16 mouse cellular contexts compared by ENCODE assay signal in genomic region chr2:104379304-104379703, GRCm38 (mm10). TPM values are rescaled to one million over a fixed set of nuclear protein-coding genes. Genes with fewer than 3 reads are reported as not detected.
DNase-seq lines count a peak whose midpoint lies in the region; ATAC-seq and TF ChIP-seq lines count a peak whose summit lies in the region.
"Had no signal": no experiment of that assay in that cellular context is flagged by ENCODE, and none has a peak within 500 bp of the region (broad histone marks: within the 10 kb centered on the region; RNA-seq: fewer than 3 reads in every experiment).

No protein-coding gene starts in this region.

- H3K4me1 ChIP-seq in midbrain, embryonic 15.5 days: peaks cover 11% of the 10 kb centered on the region
- H3K4me1 ChIP-seq: liver, embryonic 15.5 days had no signal

- no peaks in the 10 kb centered on the region for H3K27me3 ChIP-seq in midbrain, embryonic 15.5 days (replicated peaks)

- H3K36me3 ChIP-seq in midbrain, embryonic 15.5 days (replicated peaks): no peaks in the 10 kb centered on the region
- H3K36me3 ChIP-seq: limb, embryonic 12.5 days; liver, embryonic 15.5 days had no signal

- DNase-seq in heart, adult 11 months: peak; percentile 75
- DNase-seq in heart, adult 8-10 months (ENCODE audit: low spot score): no peak
- peak; percentile 40 for DNase-seq in brain, embryonic 14.5 days (ENCODE audit: low read depth)
- peak; percentile 85 to 94 for DNase-seq in cerebellum, postnatal 10 days
- no peak for DNase-seq in right cerebral cortex, postnatal 25 days
- DNase-seq in layer of hippocampus, postnatal 25 days (ENCODE audit: extremely low spot score in 1 of 2, low spot score in 1 of 2): no peak
- DNase-seq in kidney, adult 18-20 months: no peak
- DNase-seq: heart, adult 2 months; kidney, adult 11 months; kidney, postnatal 36 days; layer of hippocampus, postnatal 36 days had no signal

- H3K4me2 ChIP-seq in midbrain, embryonic 15.5 days: no peak overlapping the region
- H3K4me2 ChIP-seq: limb, embryonic 12.5 days; liver, embryonic 15.5 days had no signal

- ATAC-seq in midbrain, embryonic 15.5 days (replicated peaks): peak; percentile 35; the same call in 1 of the 2 replicates
- ATAC-seq: Patski had no signal

- TF ChIP-seq POLR2A in brain, embryonic 14.5 days (IDR thresholded peaks at IDR 0.05; ENCODE audit: borderline replicate concordance, extremely low read depth, insufficient read depth, insufficient read length, poor library complexity, severe bottlenecking): no peak

- no peak overlapping the region for H3K9ac ChIP-seq in midbrain, embryonic 15.5 days
- H3K9ac ChIP-seq: limb, embryonic 12.5 days; liver, embryonic 15.5 days had no signal

- WGBS in midbrain, embryonic 15.5 days: 17% methylated on average over 7 of the region's 7 CpGs

- H3K27ac ChIP-seq in midbrain, embryonic 15.5 days: no peak overlapping the region
- H3K27ac ChIP-seq: heart, adult 2 months; limb, embryonic 12.5 days; liver, embryonic 15.5 days had no signal

- no peak for TF ChIP-seq CTCF in brain, embryonic 14.5 days (IDR thresholded peaks at IDR 0.05; ENCODE audit: borderline replicate concordance, extremely low read depth, insufficient read depth, insufficient read length)

- no peak overlapping the region for H3K4me3 ChIP-seq in midbrain, embryonic 15.5 days
- H3K4me3 ChIP-seq: heart, adult 2 months; limb, embryonic 12.5 days; liver, embryonic 15.5 days had no signal

- H3K9me3 ChIP-seq in midbrain, embryonic 15.5 days: no peaks in the 10 kb centered on the region
- H3K9me3 ChIP-seq: limb, embryonic 12.5 days; liver, embryonic 15.5 days had no signal

RNA-seq across cellular contexts. Expression of gene D430041D05Rik, which starts 31.5 kb away (rescaled TPM):
- under 1 TPM; 0.03 to 0.06 (median 0.06) TPM for total RNA-seq in heart, adult 8-10 months (2022)
- 8.7 and 18.1 TPM in 2 replicates for polyA plus RNA-seq in brain, embryonic 14.5 days (2012; rRNA removed)
- 10.6 and 11.4 TPM in 2 replicates for polyA plus RNA-seq in midbrain, embryonic 15.5 days (2015; fragmentation: Nextera tagmentation; extraction: Ambion mirVana)
- total RNA-seq in layer of hippocampus, postnatal 25 days (2021): 10 to 100 TPM; 87.9 to 95.4 TPM
- polyA plus RNA-seq: liver, embryonic 15.5 days; Patski; small intestine, adult 2 months had no signal

Comparison
In these comparisons a context has a peak if more than half of its experiments do, and no peak if none do; other contexts are left out.
1. DNase-seq: peak in heart, adult 11 months (single experiment), brain, embryonic 14.5 days (single experiment) and cerebellum, postnatal 10 days (2 of 2); none in heart, adult 8-10 months (single experiment), right cerebral cortex, postnatal 25 days (single experiment), layer of hippocampus, postnatal 25 days (0 of 2) and kidney, adult 18-20 months (single experiment).
2. RNA of gene D430041D05Rik, which starts 31.5 kb away (total RNA-seq): 87.9 to 95.4 TPM in layer of hippocampus, postnatal 25 days; 0.03 to 0.06 TPM in heart, adult 8-10 months; every median in the first group is over 10 times any median in the second.